Mouse (Mus musculus) liver, embryonic 12.5 days (tissue): ENCODE measurements around the gene Gm28919. TPM values are rescaled to one million over a fixed set of nuclear protein-coding genes. Genes with fewer than 3 reads are reported as not detected.
"Not testable (repeated sequence)": the region's sequence is repeated elsewhere in the genome, so short reads cannot be mapped to it uniquely, and the experiment has no call there.

ENCODE experiments used
- ATAC-seq: fragments of 200-750 bp; cut with Nextera tagmentation; 2 replicates; pipeline ENCODE4 v1.8.0; 2017; ENCODE audit warnings: moderate number of reproducible peaks, mild to moderate bottlenecking, moderate library complexity
- H3K27ac ChIP-seq: fragments of 300-500 bp; sonication (generic); 2 replicates; pipeline ENCODE4 v1.5.1; 2016; ENCODE audit warnings: mild to moderate bottlenecking
- H3K27me3 ChIP-seq: fragments of 300-500 bp; sonication (generic); replicated peaks from 2 replicates; pipeline ENCODE4 v1.6.1; 2016; ENCODE audit warnings: mild to moderate bottlenecking, moderate library complexity
- H3K36me3 ChIP-seq: fragments of 300-500 bp; sonication (generic); 2 replicates; pipeline ENCODE4 v1.6.1; 2016; ENCODE audit warnings: mild to moderate bottlenecking, moderate library complexity
- H3K4me1 ChIP-seq: fragments of 300-500 bp; sonication (generic); 2 replicates; pipeline ENCODE4 v1.6.1; 2016
- H3K4me2 ChIP-seq: fragments of 300-500 bp; sonication (generic); 2 replicates; pipeline ENCODE4 v1.6.1; 2016; ENCODE audit warnings: mild to moderate bottlenecking, moderate library complexity
- H3K4me3 ChIP-seq: fragments of 300-500 bp; sonication (generic); 2 replicates; pipeline ENCODE4 v1.5.1; 2016; ENCODE audit warnings: mild to moderate bottlenecking, moderate library complexity
- H3K9ac ChIP-seq: fragments of 300-500 bp; sonication (generic); 2 replicates; pipeline ENCODE4 v1.6.1; 2016; ENCODE audit warnings: mild to moderate bottlenecking, moderate library complexity
- H3K9me3 ChIP-seq: fragments of 300-500 bp; sonication (generic); replicated peaks from 2 replicates; pipeline ENCODE4 v1.6.1; 2016; ENCODE audit warnings: mild to moderate bottlenecking, moderate library complexity
- WGBS: fragments of 180-500 bp; shearing (Covaris S2); methylation state at CpG from one replicate; pipeline ENCODE4 v1.1.7; 2016; ENCODE audit not compliant: insufficient replicate concordance; 5-methylcytosine and 5-hydroxymethylcytosine counted together
- polyA plus RNA-seq: library from polyadenylated mRNA; unstranded; fragments of >200 nt; fragmentation: Nextera tagmentation; extraction: Ambion mirVana; gene quantifications from 2 replicates; pipeline ENCODE4 v1.2.1, GENCODE M21; 2016

Gene Gm28919
- polyA plus RNA-seq = not detected in 2 replicates

DNA sequence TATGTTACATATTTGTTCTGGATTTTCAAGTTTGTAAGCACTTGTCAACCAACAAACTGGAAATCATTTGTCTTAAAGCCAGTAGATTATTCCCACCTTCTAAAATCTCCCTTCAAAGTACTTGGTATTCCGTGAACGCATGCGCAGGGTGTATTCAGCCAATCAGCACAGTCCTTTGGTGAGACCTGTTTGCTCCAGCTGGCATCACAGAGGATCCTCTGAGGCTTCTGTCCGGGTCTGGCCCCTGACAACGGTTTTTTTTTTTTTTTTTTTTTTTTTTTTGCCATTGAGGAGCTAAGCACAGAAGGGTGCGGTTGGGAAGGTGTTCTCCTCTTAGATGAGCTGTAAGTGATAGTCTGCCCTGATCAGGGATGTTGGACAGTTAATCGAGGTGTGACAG, at the start of gene Gm28919:
Gene Gm28919 (plus strand): TSS at position 301 of the 400 bp plus-strand sequence.
- not testable (repeated sequence) for H3K27me3 ChIP-seq, H3K4me3 ChIP-seq

More for the DNA sequence above, at the start of gene Gm28919:
- H3K27ac ChIP-seq, H3K4me2 ChIP-seq, H3K36me3 ChIP-seq, ATAC-seq, H3K4me1 ChIP-seq, H3K9ac ChIP-seq, H3K9me3 ChIP-seq: not testable (repeated sequence)
- 47% methylated on average over 3 of the region's 7 CpGs for WGBS

Other genes starting within 250 kb of the Gm28919 start
- not detected in 2 replicates for gene Gm21719, start 99.3 kb downstream of the Gm28919 start, polyA plus RNA-seq